Mouse (Mus musculus) spleen, adult 2 months (tissue): ENCODE data around the gene Zfp324. TPM values are rescaled to one million over a fixed set of nuclear protein-coding genes. Genes with fewer than 3 reads are reported as not detected.

ENCODE experiments used
- DNase-seq, 2 experiments: peaks; one replicate each; pipeline versions ENCODE4 v3.0.0 to v3.0.0-alpha.2; 2012 to 2021; ENCODE audit warnings: low spot score in 2 of 2, low read depth in 1 of 2
- H3K27ac ChIP-seq: fragments of 200-500 bp; 2 replicates; pipeline ENCODE4 v1.5.1; 2012; ENCODE audit warnings: low read length, inconsistent platforms; ENCODE audit not compliant: insufficient read depth
- H3K27me3 ChIP-seq: fragments of 200-500 bp; 2 replicates; pipeline ENCODE4 v1.6.1; 2012; ENCODE audit warnings: mild to moderate bottlenecking, moderate library complexity, low read length, inconsistent platforms; ENCODE audit not compliant: control insufficient read depth, insufficient read depth
- H3K36me3 ChIP-seq: fragments of 200-500 bp; 2 replicates; pipeline ENCODE4 v1.6.1; 2012; ENCODE audit warnings: mild to moderate bottlenecking, low read length, inconsistent platforms; ENCODE audit not compliant: control insufficient read depth, insufficient read depth
- H3K4me1 ChIP-seq: fragments of 200-500 bp; 2 replicates; pipeline ENCODE4 v1.6.1; 2011; ENCODE audit warnings: inconsistent platforms; ENCODE audit not compliant: control insufficient read depth, insufficient read depth, insufficient read length
- H3K4me3 ChIP-seq: fragments of 200-500 bp; 2 replicates; pipeline ENCODE4 v1.5.1; 2011; ENCODE audit warnings: mild to moderate bottlenecking, inconsistent platforms; ENCODE audit not compliant: insufficient read depth, insufficient read length; ENCODE audit errors: extremely low read depth
- CTCF ChIP-seq: fragments of 200-500 bp; IDR thresholded peaks from 2 replicates; pipeline ENCODE4 v1.5.1; 2011; ENCODE audit warnings: mild to moderate bottlenecking, inconsistent platforms; ENCODE audit not compliant: insufficient read depth, insufficient read length, insufficient replicate concordance; ENCODE audit errors: extremely low read depth
- POLR2A ChIP-seq: fragments of 200-500 bp; IDR thresholded peaks from 2 replicates; pipeline ENCODE4 v1.6.1; 2011; ENCODE audit warnings: low read depth, low read length, inconsistent platforms
- WGBS: fragments of 180-500 bp; shearing (Covaris S2); methylation state at CpG from one replicate; pipeline ENCODE4 v1.1.7; 2018; 5-methylcytosine and 5-hydroxymethylcytosine counted together
- polyA plus RNA-seq: library from polyadenylated mRNA; depleted of rRNA; stranded (reverse); fragments of >200 nt; gene quantifications from 2 replicates; pipeline ENCODE4 v1.2.3, GENCODE M21; 2012

The Zfp324 gene
- polyA plus RNA-seq, 1 experiment: 3.7 TPM

- Histone ChIP-seq H3K4me3 (no peak overlapping the region), H3K27me3 (no peaks in the 10 kb centered on the region), H3K36me3 (no peaks in the 10 kb centered on the region), H3K27ac (no peak overlapping the region), H3K4me1 (no peaks in the 10 kb centered on the region)
- 80% methylated on average over 5 of the region's 5 CpGs for WGBS
- no peak for DNase-seq
- no peak for TF ChIP-seq CTCF
- no peak for TF ChIP-seq POLR2A
These were observed 31.6 kb downstream of the Zfp324 start for GRCm38 (mm10) chr7:12997230-12997629.

DNA sequence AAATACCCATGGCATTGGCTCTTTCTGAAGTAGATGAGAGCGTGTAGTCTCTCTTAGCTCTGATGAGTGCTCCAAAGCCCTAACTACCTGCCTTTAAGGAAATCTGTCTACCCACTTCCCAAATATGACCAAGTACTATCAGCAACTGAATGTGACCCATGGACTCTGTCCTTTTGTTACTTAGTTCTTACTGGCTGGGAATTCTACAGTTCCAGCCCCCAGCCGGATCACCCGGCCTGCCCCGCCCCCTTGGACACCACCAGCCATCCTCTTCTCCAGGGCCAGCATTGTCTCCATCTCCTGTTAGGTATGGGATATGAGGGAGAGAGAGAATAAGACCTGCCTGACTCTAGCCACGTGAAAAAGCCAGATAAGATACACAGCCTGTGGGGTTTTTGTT, 32.4 kb downstream of the Zfp324 start, which contains the start of gene Slc27a5:
Gene Slc27a5 (minus strand): TSS at position 140 of the 400 bp plus-strand sequence.
- no peak within 1 kb of the TSS for H3K4me3 ChIP-seq
- H3K27ac ChIP-seq: no peak within 1 kb of the TSS
- no peaks in the 10 kb centered on the region for H3K4me1 ChIP-seq
- 83% methylated on average over 5 of the region's 5 CpGs for WGBS
- H3K27me3 ChIP-seq: no peaks in the 10 kb centered on the region
- no peak for TF ChIP-seq CTCF
- no peak for TF ChIP-seq POLR2A
- DNase-seq: no peak
- H3K36me3 ChIP-seq: no peaks in the 10 kb centered on the region

GRCm38 (mm10) chr7:12998851-12999250, 33.2 kb downstream of the Zfp324 start, which contains the start of gene Trim28:
Gene Trim28 (plus strand): TSS chr7:12999114.
- WGBS: 82% methylated on average over 3 of the region's 3 CpGs
- no peaks in the 10 kb centered on the region for H3K27me3 ChIP-seq
- H3K4me3 ChIP-seq: no peak within 1 kb of the TSS
- H3K36me3 ChIP-seq: no peaks in the 10 kb centered on the region
- H3K4me1 ChIP-seq: no peaks in the 10 kb centered on the region
- H3K27ac ChIP-seq: no peak within 1 kb of the TSS
- DNase-seq: no peak
- TF ChIP-seq CTCF (no peak), POLR2A (no peak)

DNA sequence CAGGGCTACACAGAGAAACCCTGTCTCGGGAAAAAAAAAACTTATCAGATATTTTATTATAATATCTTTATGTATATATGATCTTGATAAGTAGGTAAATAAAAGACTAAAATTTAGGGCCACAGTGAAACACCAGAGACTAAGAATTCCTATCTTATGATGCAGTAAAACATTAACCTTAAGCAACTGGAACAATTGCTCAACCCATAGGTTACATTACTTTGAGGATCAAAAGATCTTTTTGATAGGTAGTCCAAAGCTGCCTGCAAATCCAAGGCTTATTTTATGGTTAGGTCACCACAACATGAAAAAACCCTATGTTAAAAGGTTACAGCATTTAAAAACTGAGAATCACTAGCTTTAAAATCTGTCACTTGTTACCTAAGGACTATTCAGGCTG, 35.9 kb downstream of the Zfp324 start:
- no peak for DNase-seq
- 82% methylated on average over 1 of the region's 1 CpGs for WGBS
- Histone ChIP-seq H3K27ac (no peak overlapping the region), H3K4me3 (no peak overlapping the region), H3K36me3 (peaks cover 5% of the 10 kb centered on the region), H3K4me1 (no peaks in the 10 kb centered on the region), H3K27me3 (no peaks in the 10 kb centered on the region)
- TF ChIP-seq CTCF (no peak), POLR2A (no peak)

- DNase-seq: no peak
- H3K27me3 ChIP-seq: no peaks in the 10 kb centered on the region
- H3K4me3 ChIP-seq: no peak overlapping the region
- no peaks in the 10 kb centered on the region for H3K4me1 ChIP-seq
- H3K27ac ChIP-seq: no peak overlapping the region
- TF ChIP-seq POLR2A: no peak
- no peak for TF ChIP-seq CTCF
- 89% methylated on average over 5 of the region's 5 CpGs for WGBS
- H3K36me3 ChIP-seq: peaks cover 14% of the 10 kb centered on the region
These were observed 37.7 kb downstream of the Zfp324 start for GRCm38 (mm10) chr7:13003380-13003779.

- H3K4me1 ChIP-seq: peaks cover 5% of the 10 kb centered on the region; the same call in 1 of the 2 replicates
- 96% methylated on average over 17 of the region's 17 CpGs for WGBS
- H3K27ac ChIP-seq: no peak overlapping the region
- H3K27me3 ChIP-seq: no peaks in the 10 kb centered on the region
- TF ChIP-seq POLR2A: no peak
- no peak for TF ChIP-seq CTCF
- DNase-seq: no peak
- H3K4me3 ChIP-seq: no peak overlapping the region
- H3K36me3 ChIP-seq: peaks cover 14% of the 10 kb centered on the region
These were observed 40.4 kb downstream of the Zfp324 start for GRCm38 (mm10) chr7:13006011-13006410.

DNA sequence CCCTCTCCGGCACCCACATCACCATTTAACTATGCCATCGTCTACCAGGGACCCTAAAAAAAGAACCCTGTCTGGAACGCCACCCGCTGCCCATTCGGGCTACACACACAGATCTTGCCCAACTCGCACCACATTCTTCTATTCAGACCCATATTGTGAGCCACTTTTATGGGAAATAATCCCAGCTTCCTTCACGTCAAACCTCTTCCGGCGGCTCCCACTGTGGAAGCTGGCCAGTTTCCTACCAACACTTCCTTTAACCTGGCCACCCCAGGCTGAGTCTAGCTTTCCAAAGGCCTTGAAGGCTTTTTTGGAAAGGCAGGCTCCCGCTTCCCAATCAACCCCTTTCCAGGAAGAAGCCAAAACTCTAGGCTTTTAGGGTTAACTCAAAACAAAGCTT, 40.9 kb downstream of the Zfp324 start:
- Histone ChIP-seq H3K27me3 (no peaks in the 10 kb centered on the region), H3K27ac (no peak overlapping the region), H3K36me3 (peaks cover 14% of the 10 kb centered on the region), H3K4me3 (no peak overlapping the region), H3K4me1 (peaks cover 5% of the 10 kb centered on the region; the same call in 1 of the 2 replicates)
- TF ChIP-seq CTCF (no peak), POLR2A (no peak)
- WGBS: 93% methylated on average over 10 of the region's 10 CpGs
- no peak for DNase-seq
